Mouse (Mus musculus) B cell, adult 62 days (primary cell): ENCODE results near the gene Samd15. TPM values are rescaled to one million over a fixed set of nuclear protein-coding genes. Genes with fewer than 3 reads are reported as not detected.

Source experiments
- total RNA-seq: library from RNA; stranded (reverse); gene quantifications from 4 replicates; pipeline ENCODE4 v1.2.4, GENCODE M21; 2023

Samd15 gene
- total RNA-seq, result 1.1 to 1.8 TPM (median 1.2 TPM) in 4 replicates

DNA sequence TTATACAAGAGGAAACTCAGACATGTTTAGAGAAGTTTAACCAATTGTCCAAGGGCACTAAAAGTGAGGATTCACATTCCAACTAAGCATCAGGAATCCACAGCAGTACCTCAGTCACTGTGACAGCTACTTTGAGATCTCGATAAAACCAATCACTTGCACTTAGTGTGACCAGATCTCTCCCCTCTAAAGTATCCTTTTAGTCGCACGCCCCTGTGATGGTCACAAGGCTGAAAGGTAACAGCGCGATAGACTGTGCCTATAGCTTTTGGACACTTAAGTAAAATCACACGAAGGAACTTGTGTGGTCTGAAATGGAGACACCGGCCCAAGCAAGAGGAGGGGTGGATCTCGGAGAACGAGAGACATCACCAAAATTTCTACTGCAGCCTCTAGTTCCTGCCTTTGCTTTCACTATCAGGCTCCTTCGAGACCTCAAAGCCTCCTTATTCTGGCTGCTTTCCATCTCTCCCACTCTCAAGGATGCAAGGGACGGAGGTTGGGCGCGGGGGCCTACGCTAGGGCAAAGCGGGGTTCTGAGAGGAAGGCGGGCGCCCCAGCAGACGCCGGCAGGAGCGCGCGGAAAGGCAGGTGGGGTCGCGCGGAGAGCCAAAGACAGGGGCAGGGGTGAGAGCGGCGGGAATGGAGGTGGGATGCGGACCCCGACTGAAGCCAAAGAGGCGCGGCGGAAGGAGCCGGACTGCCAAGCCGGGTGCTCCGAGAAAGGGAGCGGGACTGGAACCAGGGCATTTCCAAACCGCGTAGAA, at the start of gene Samd15:
Samd15 (plus strand) TSS at position 518 of the 767 bp plus-strand sequence.

DNA sequence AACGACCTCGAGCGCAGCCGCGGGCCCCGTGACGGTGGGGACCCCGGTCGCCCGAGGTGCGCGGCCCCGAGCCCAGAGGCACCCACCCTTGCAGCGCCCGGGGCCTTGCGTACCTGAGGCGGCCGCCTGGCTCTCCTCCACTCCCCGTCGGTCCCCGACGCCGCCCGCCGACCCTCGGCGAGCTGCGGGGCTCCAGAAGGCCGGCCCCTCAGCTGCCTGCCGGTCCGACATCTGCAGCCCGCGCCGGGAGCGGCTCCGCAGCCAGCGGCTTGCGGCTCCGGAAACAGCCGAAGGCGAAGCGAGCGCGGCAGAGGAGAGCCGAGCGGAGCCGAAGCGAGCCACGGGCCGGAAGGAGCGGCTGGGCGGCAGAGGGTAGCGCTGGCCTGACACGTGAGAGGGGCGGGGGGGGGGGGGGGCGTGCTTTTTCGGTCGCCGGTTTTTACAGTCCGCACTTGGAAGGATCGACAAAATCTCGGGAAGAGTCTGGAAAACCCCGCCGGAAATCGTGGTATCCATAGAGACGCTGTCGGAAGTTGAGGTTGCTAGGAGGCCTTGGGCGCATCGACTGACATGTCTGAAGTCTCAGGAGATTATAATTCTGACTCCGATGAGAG, 557 bp downstream of the Samd15 start, which contains the start of gene Tmed8:
Tmed8 (minus strand) TSS at position 482 of the 614 bp plus-strand sequence.

DNA sequence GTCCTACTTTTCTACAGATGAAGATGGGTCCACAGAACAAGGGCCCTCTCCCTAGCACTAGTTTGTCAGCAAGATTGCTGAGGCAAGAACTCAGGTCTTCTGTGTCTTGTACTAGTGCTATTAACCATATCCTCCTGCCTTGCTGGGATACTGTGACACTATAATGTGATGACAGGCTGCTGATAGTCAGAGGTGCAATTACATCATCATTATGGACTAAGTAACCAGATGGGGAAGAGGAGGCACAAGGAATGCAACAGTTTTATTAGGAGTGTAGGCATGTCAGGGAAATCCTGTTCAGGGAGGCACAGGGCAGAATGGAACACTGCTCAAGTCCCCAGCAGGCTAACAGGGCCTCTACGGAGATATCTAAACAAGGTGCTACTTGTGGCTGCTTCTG, 39.1 kb downstream of the Samd15 start, which contains the start of gene Noxred1:
Noxred1 (minus strand) TSS at position 101 of the 400 bp plus-strand sequence.

Other genes starting within 250 kb of the Samd15 start
- gene Zdhhc22, start 209.3 kb upstream of the Samd15 start, total RNA-seq, result not detected in 4 replicates
- gene Tmem63c, start 178.4 kb upstream of the Samd15 start, total RNA-seq, result not detected in 4 replicates
- 0.36 to 0.97 TPM (median 0.47 TPM) in 3 of 4 replicates, not detected in the other for gene Ngb, start 97.2 kb upstream of the Samd15 start, total RNA-seq
- gene Gstz1, start 52.6 kb upstream of the Samd15 start, total RNA-seq, result 15.3 to 17.9 TPM (median 16.6 TPM) in 4 replicates
- 5.6 to 6.6 TPM (median 6.2 TPM) in 4 replicates for gene Pomt2, start 51.8 kb upstream of the Samd15 start, total RNA-seq
- gene Tmed8, start 731 bp downstream of the Samd15 start, total RNA-seq, result 35.7 to 35.9 TPM (median 35.8 TPM) in 4 replicates
- gene Noxred1, start 39.0 kb downstream of the Samd15 start, total RNA-seq, result 5.0 to 10.2 TPM (median 8.7 TPM) in 4 replicates
- gene Vipas39, start 66.5 kb downstream of the Samd15 start, total RNA-seq, result 33.1 to 41.1 TPM (median 36.1 TPM) in 4 replicates
- 105 to 126 TPM (median 114 TPM) in 4 replicates for gene Ahsa1, start 66.8 kb downstream of the Samd15 start, total RNA-seq
- gene Ism2, start 100.0 kb downstream of the Samd15 start, total RNA-seq, result not detected in 4 replicates
- gene Sptlc2, start 188.6 kb downstream of the Samd15 start, total RNA-seq, result 78.2 to 104 TPM (median 87.9 TPM) in 4 replicates
- 30.0 to 33.7 TPM (median 33.2 TPM) in 4 replicates for gene Slirp, start 244.2 kb downstream of the Samd15 start, total RNA-seq
- gene Alkbh1, start 244.3 kb downstream of the Samd15 start, total RNA-seq, result 79.2 to 103 TPM (median 90.0 TPM) in 4 replicates